Mouse (Mus musculus): ENCODE data around the gene Rbbp6.

Gene Rbbp6

GRCm38 (mm10) chr7:122970864-122971420 lies 5.5 kb downstream of the Rbbp6 start:
- peak; percentile 1 for DNase-seq (ENCODE audit: low read depth, low spot score)

DNA sequence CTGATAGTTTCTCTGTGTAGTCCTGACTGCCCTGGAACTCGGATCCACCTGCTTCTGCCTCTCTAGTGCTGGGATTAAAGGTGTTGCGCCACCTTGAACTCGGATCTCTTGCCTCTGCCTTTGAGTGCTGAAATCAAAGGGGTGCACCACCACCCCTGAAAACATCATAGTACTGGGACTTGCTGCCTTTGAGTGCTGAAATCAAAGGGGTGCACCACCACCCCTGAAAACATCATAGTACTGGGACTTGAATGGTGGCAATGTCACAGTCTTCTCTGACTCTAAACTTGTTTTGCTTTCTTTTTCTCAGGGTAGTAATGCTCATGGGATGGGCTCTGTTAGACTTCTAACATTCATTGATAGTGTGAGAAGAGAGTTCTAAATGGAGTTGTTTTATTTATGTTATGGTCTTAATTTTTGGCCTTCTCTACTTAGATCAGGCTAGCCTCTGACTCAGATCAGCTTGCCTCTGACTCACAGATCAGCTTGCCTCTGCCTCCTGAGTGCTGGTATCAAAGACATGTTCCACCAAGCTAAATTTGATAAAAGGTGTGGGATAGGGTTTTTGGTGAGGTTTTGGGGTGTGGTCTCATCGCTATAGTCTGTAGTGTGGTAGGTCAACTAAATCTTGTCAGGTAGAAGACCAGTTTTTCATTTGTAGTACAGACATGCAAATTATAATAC lies 6.7 kb downstream of the Rbbp6 start:
- no peak for DNase-seq (ENCODE audit: low read depth, low spot score)

- no peak for DNase-seq (ENCODE audit: low read depth, low spot score)
Measured at GRCm38 (mm10) chr7:122979514-122979913, 14.0 kb downstream of the Rbbp6 start.

DNA sequence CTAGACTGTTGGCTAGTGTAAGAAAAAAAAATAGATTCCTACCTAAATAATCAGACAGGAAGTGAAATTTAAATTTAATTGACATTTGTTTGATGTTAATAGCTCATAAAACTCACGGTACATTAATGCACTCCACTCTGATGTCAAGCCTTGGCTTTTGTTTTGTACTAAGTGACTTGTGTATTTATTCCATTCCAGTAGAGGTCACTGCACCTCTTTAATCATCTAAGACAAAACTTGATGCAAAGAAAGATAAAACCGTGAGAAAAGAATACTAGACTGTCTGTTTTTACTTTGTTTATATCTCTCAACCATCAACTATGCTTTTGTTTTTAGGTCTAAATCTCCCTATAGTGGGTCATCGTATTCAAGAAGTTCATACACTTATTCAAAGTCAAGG lies 32.7 kb downstream of the Rbbp6 start:
- no peak for DNase-seq (ENCODE audit: low read depth, low spot score)

DNA sequence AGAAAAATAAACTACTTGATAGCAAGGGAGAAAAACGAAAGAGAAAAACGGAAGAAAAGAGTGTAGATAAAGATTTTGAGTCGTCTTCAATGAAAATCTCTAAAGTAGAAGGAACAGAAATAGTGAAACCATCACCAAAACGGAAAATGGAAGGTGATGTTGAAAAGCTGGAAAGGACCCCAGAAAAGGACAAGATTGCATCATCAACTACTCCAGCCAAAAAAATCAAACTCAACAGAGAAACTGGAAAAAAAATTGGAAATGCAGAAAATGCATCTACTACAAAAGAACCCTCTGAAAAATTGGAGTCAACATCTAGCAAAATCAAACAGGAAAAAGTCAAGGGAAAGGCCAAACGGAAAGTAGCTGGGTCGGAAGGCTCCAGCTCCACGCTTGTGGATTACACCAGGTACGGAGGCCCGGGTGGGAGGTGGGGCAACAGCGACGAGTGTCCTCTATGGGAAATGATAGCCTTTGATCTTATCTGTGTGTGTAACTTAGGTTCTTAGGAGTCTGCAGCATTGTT lies 34.4 kb downstream of the Rbbp6 start:
- no peak for DNase-seq (ENCODE audit: low read depth, low spot score)

DNA sequence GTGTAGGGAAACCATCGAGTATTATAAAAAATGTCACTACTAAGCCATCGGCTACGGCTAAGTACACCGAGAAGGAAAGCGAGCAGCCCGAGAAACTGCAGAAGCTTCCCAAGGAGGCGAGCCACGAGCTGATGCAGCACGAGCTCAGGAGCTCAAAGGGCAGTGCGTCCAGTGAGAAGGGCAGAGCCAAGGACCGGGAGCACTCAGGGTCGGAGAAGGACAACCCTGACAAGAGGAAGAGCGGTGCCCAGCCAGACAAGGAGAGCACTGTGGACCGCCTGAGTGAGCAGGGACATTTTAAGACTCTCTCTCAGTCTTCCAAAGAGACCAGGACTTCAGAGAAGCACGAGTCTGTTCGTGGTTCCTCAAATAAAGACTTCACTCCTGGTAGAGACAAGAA lies 35.3 kb downstream of the Rbbp6 start:
- DNase-seq (ENCODE audit: low read depth, low spot score), result no peak

GRCm38 (mm10) chr7:123001341-123002027 lies 36.0 kb downstream of the Rbbp6 start:
- no peak for DNase-seq (ENCODE audit: low read depth, low spot score)

- no peak for DNase-seq (ENCODE audit: low read depth, low spot score)
Measured at GRCm38 (mm10) chr7:123002028-123002410, 36.5 kb downstream of the Rbbp6 start.

- DNase-seq (ENCODE audit: low read depth, low spot score), result no peak
Measured at GRCm38 (mm10) chr7:123003207-123003606, 37.7 kb downstream of the Rbbp6 start.

DNA sequence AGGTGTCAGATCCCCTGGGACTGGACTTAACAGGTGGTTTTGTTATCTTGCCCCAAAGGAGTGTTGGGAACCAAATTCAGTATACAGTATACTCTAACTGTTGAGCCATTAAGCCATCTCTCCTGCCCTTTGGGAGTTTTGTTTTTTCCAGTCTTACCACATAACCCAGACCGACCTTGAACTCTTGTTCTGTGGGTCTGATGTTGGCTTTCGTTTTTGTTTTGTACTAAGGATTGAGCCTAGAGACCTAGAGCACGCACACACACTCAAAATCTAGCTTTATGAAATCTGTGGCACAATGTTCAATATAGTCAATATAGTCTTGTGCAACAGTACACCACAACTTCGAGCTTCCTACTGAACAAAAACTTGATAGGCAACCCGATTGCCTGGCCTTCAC lies 39.0 kb downstream of the Rbbp6 start:
- no peak for DNase-seq (ENCODE audit: low read depth, low spot score)

- no peak for DNase-seq (ENCODE audit: low read depth, low spot score)
Measured at GRCm38 (mm10) chr7:123006251-123006650, 40.8 kb downstream of the Rbbp6 start.

DNA sequence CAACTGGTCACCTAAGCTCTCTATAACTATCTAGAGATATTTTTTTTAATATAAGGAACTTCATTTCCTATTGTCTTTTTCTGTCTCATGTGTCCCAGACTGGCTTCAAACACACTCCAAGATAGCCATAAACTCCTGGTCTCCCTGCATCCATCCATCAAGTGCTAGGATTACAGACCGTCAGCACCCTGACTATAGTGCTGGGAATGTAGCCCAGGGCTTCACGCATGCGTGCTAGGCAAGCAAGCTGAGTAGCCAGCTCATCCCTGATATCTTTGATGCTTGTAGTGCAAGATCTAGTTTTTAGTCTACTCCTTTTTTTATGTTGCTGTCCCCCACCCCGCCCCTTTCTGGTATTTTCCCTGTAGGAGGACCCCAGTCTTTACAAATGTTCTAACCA lies 42.3 kb downstream of the Rbbp6 start:
- no peak for DNase-seq (ENCODE audit: low read depth, low spot score)

- DNase-seq (ENCODE audit: low read depth, low spot score), result no peak
Measured at GRCm38 (mm10) chr7:123013466-123013865, 48.0 kb downstream of the Rbbp6 start.

GRCm38 (mm10) chr7:123014729-123015128 lies 49.2 kb downstream of the Rbbp6 start:
- DNase-seq (ENCODE audit: low read depth, low spot score), result no peak

GRCm38 (mm10) chr7:123017627-123018026 lies 52.1 kb downstream of the Rbbp6 start:
- no peak for DNase-seq (ENCODE audit: low read depth, low spot score)

- DNase-seq (ENCODE audit: low read depth, low spot score), result no peak
Measured at GRCm38 (mm10) chr7:123025123-123025522, 59.6 kb downstream of the Rbbp6 start.

GRCm38 (mm10) chr7:123030295-123030694 lies 64.8 kb downstream of the Rbbp6 start:
- no peak for DNase-seq (ENCODE audit: low read depth, low spot score)

DNA sequence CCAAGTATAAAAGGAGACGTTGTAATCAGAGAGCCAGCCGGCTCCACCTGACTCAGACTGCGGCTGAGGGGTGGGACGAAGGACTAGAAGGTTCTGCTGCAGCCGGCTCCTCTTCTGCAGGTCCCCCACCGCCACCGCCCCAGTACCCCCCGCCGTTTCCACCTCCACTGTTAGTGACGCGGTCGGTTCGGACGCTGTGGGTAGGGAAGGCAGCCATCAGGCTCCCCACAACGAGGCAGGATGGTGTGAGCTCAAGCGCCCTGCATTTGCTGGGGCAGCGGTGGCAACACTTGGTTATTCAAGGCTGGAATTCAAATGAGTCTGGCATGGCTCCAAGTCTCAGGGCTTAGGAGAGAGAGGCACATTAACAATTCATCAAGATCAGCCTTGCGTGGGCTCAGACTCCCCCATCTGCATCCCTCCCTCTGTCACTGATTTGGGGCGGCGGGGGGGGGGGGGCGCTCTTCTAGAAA lies 65.3 kb downstream of the Rbbp6 start:
- peak; percentile 72 for DNase-seq (ENCODE audit: low read depth, low spot score)

- no peak for DNase-seq (ENCODE audit: low read depth, low spot score)
Measured at GRCm38 (mm10) chr7:123031211-123031743, 65.8 kb downstream of the Rbbp6 start.

GRCm38 (mm10) chr7:123035314-123035713 lies 69.8 kb downstream of the Rbbp6 start:
- DNase-seq (ENCODE audit: low read depth, low spot score), result no peak

GRCm38 (mm10) chr7:123039302-123039701 lies 73.8 kb downstream of the Rbbp6 start:
- no peak for DNase-seq (ENCODE audit: low read depth, low spot score)

DNA sequence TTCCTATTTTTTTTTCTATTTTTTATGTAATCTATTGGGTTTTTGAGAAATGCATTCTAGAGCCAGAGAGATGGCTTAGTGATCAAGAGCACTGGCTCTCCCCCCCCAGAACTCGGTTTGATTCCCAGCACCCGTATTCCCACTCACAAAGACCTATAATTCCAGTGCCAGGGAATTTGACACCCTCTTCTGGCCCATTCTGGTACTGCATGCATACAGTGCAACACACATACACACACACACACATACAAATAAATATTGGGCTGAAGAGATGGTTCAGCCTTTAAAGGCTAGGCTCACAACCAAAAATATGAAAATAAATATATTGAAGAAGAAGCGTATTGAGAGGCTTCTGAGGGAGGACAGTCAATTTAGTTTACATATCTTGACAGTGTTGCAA lies 79.7 kb downstream of the Rbbp6 start:
- DNase-seq (ENCODE audit: low read depth, low spot score), result no peak

Measured in retina, postnatal 7 days (tissue).